Mouse (Mus musculus) ZHBTc4 (cell line): ENCODE results near the gene Gpatch8.

Experiments used
- DNase-seq: peaks from one replicate; pipeline ENCODE4 v3.0.0-alpha.2; 2011; ENCODE audit warnings: low read depth, low spot score

Gpatch8 gene

GRCm38 (mm10) chr11:102434816-102435705 is 121.1 kb downstream of the Gpatch8 start:
- no peak for DNase-seq

GRCm38 (mm10) chr11:102434406-102434805 is 121.8 kb downstream of the Gpatch8 start:
- peak; percentile 92 for DNase-seq

GRCm38 (mm10) chr11:102433866-102434265 is 122.3 kb downstream of the Gpatch8 start:
- no peak for DNase-seq

- no peak for DNase-seq
These were observed 123.3 kb downstream of the Gpatch8 start for GRCm38 (mm10) chr11:102432896-102433295.

GRCm38 (mm10) chr11:102432115-102432843 is 123.9 kb downstream of the Gpatch8 start:
- no peak for DNase-seq

- DNase-seq, result no peak
These were observed 124.5 kb downstream of the Gpatch8 start for GRCm38 (mm10) chr11:102431728-102432114.

- peak; percentile 92 for DNase-seq
These were observed 125.1 kb downstream of the Gpatch8 start for GRCm38 (mm10) chr11:102431018-102431645.

GRCm38 (mm10) chr11:102430121-102431017 is 125.8 kb downstream of the Gpatch8 start, which contains the start of gene Grn:
Grn (plus strand) TSS chr11:102430315.
- DNase-seq, result peak; percentile 97

- DNase-seq, result no peak
These were observed 126.6 kb downstream of the Gpatch8 start for GRCm38 (mm10) chr11:102429551-102429950.

- no peak for DNase-seq
These were observed 127.1 kb downstream of the Gpatch8 start for GRCm38 (mm10) chr11:102428981-102429540.
